ENCODE assay signal across 22 mouse cellular contexts in the genomic region with DNA sequence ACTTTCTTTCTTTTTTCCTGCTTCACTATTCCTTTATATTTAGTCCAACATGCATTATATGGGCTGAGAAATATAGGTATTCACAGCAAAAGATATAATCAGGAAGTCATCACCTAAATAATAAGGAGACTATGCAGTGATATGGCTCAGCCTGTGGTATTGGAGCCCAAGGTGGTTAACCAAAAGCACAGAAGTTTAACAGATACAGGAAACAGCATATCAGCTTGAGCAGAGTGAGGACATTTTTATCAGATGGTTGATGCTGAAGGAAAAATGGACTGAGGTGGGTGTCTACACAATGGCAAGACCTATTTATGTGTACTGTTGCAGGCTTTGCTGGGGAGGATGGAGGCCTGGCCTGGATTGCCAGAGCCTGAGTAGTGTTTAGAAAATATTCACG. TPM values are rescaled to one million over a fixed set of nuclear protein-coding genes. Genes with fewer than 3 reads are reported as not detected.
DNase-seq lines count a peak whose midpoint lies in the region; ATAC-seq and TF ChIP-seq lines count a peak whose summit lies in the region.
"Had no signal": no experiment of that assay in that cellular context is flagged by ENCODE, and none has a peak within 500 bp of the region (broad histone marks: within the 10 kb centered on the region; RNA-seq: fewer than 3 reads in every experiment).

No protein-coding gene starts in this region.

- 59% methylated on average over 1 of the region's 1 CpGs for WGBS in stomach, postnatal 0 days

- no peak overlapping the region for H3K4me3 ChIP-seq in MEL (ENCODE audit: control insufficient read depth in 1 of 2, insufficient read depth in 1 of 2, low read depth in 2 of 2, low read length in 2 of 2)
- no peak overlapping the region for H3K4me3 ChIP-seq in stomach, postnatal 0 days (ENCODE audit: low read depth, low read length)
- H3K4me3 ChIP-seq: embryonic facial prominence, embryonic 10.5 days; embryonic facial prominence, embryonic 12.5 days; forebrain, embryonic 13.5 days; forebrain, embryonic 15.5 days had no signal

- TF ChIP-seq CTCF in MEL (IDR thresholded peaks at IDR 0.05 in 2 of 3, conservative IDR thresholded peaks at IDR 0.05 in 1 of 3; ENCODE audit: control insufficient read depth in 1 of 3, insufficient read depth in 1 of 3, low read depth in 2 of 3, low read length in 3 of 3, poor library complexity in 1 of 3, severe bottlenecking in 1 of 3) = no peak
- TF ChIP-seq CTCF in stomach, postnatal 0 days (IDR thresholded peaks at IDR 0.05; ENCODE audit: low read depth) = no peak

- H3K79me2 ChIP-seq in MEL (ENCODE audit: control insufficient read depth, insufficient read depth, low read length, poor library complexity) = no peaks in the 10 kb centered on the region

- H3K4me1 ChIP-seq in MEL (ENCODE audit: control insufficient read depth in 1 of 2, insufficient read depth in 2 of 2, low read length in 2 of 2) = peaks cover 0 to 10% of the 10 kb centered on the region in 2 experiments; a peak in 2 of 4 replicates
- H3K4me1 ChIP-seq in stomach, postnatal 0 days (replicated peaks; ENCODE audit: control insufficient read depth, insufficient read depth) = no peaks in the 10 kb centered on the region
- H3K4me1 ChIP-seq: embryonic facial prominence, embryonic 10.5 days; embryonic facial prominence, embryonic 12.5 days; forebrain, embryonic 13.5 days; forebrain, embryonic 15.5 days had no signal

- peaks cover 0 to 2% of the 10 kb centered on the region in 2 experiments; a peak in 1 of 4 replicates for H3K36me3 ChIP-seq in MEL (ENCODE audit: control insufficient read depth in 1 of 2, insufficient read depth in 2 of 2, low read length in 2 of 2)
- no peaks in the 10 kb centered on the region for H3K36me3 ChIP-seq in stomach, postnatal 0 days (ENCODE audit: control insufficient read depth, insufficient read depth, low read length)
- H3K36me3 ChIP-seq: embryonic facial prominence, embryonic 10.5 days; embryonic facial prominence, embryonic 12.5 days; forebrain, embryonic 15.5 days; G1E had no signal

- H3K27ac ChIP-seq in MEL (ENCODE audit: control insufficient read depth, low read depth, low read length) = no peak overlapping the region
- no peak overlapping the region for H3K27ac ChIP-seq in stomach, postnatal 0 days (replicated peaks)
- H3K27ac ChIP-seq: embryonic facial prominence, embryonic 10.5 days; embryonic facial prominence, embryonic 12.5 days; forebrain, embryonic 13.5 days; forebrain, embryonic 15.5 days had no signal

- no peaks in the 10 kb centered on the region for H3K9me3 ChIP-seq in MEL (replicated peaks; ENCODE audit: insufficient read depth, low read length)
- H3K9me3 ChIP-seq in stomach, postnatal 0 days (ENCODE audit: control insufficient read depth, low read length) = no peaks in the 10 kb centered on the region
- H3K9me3 ChIP-seq: embryonic facial prominence, embryonic 10.5 days; embryonic facial prominence, embryonic 12.5 days; forebrain, embryonic 13.5 days; forebrain, embryonic 15.5 days; G1E had no signal

- DNase-seq in 416B (ENCODE audit: low read depth) = peak; percentile 78
- peak; percentile 25 for DNase-seq in MEL (ENCODE audit: low read depth, low spot score)
- no peak for DNase-seq in stomach, postnatal 0 days (ENCODE audit: low spot score)
- no peak for DNase-seq in spleen, postnatal 10 days (ENCODE audit: low spot score in 2 of 2)
- no peak for DNase-seq in embryo, embryonic 10 days (ENCODE audit: low spot score)
- DNase-seq: adrenal gland, adult 2 months; adrenal gland, postnatal 10 days; adrenal gland, postnatal 25 days; cerebellum, adult 11 months; cerebellum, adult 18-20 months; cerebellum, adult 9-10 months; cerebellum, postnatal 10 days; cerebellum, postnatal 25 days; forebrain, postnatal 0 days had no signal

- H3K27me3 ChIP-seq in MEL (ENCODE audit: control insufficient read depth in 1 of 2, insufficient read depth in 2 of 2, low read length in 2 of 2) = no peaks in the 10 kb centered on the region
- no peaks in the 10 kb centered on the region for H3K27me3 ChIP-seq in stomach, postnatal 0 days (ENCODE audit: control insufficient read depth, insufficient read depth, low read length)
- H3K27me3 ChIP-seq: CH12.LX; embryonic facial prominence, embryonic 12.5 days; forebrain, embryonic 13.5 days; forebrain, embryonic 15.5 days had no signal

- ATAC-seq in granulocyte monocyte progenitor cell, adult 5-6 weeks (replicated peaks; ENCODE audit: poor library complexity, severe bottlenecking) = peak; percentile 17; the same call in 1 of the 2 replicates
- no peak for ATAC-seq in stomach, postnatal 0 days (ENCODE audit: low FRiP score, low TSS enrichment)
- ATAC-seq: CD4-positive, CD25-positive, alpha-beta regulatory T cell, adult 4 months; forebrain, embryonic 13.5 days; forebrain, embryonic 15.5 days; forebrain, postnatal 0 days had no signal

- H3K4me2 ChIP-seq in stomach, postnatal 0 days (replicated peaks; ENCODE audit: low read depth) = no peak overlapping the region
- H3K4me2 ChIP-seq: embryonic facial prominence, embryonic 12.5 days; forebrain, embryonic 13.5 days; forebrain, embryonic 15.5 days had no signal

- peak in 1 of 2 experiments; percentile 7; a peak in 1 of 4 replicates for TF ChIP-seq EP300 in MEL (IDR thresholded peaks at IDR 0.05; ENCODE audit: low read depth in 1 of 2, low read length in 2 of 2)
- TF ChIP-seq EP300 in stomach, postnatal 0 days (optimal IDR thresholded peaks at IDR 0.05) = no peak

- H3K9ac ChIP-seq in MEL (ENCODE audit: control insufficient read depth, low read depth, low read length, poor library complexity, severe bottlenecking) = no peak overlapping the region
- H3K9ac ChIP-seq in stomach, postnatal 0 days (ENCODE audit: low read length) = no peak overlapping the region
- H3K9ac ChIP-seq: embryonic facial prominence, embryonic 12.5 days; forebrain, embryonic 13.5 days; forebrain, embryonic 15.5 days; forebrain, postnatal 0 days had no signal

- TF ChIP-seq RAD21 in MEL (IDR thresholded peaks at IDR 0.05; ENCODE audit: low read depth, low read length) = no peak

- TF ChIP-seq POLR2A in MEL (IDR thresholded peaks at IDR 0.05; ENCODE audit: control insufficient read depth in 1 of 2, insufficient read depth in 1 of 2, low read depth in 1 of 2, low read length in 2 of 2, poor library complexity in 1 of 2) = no peak

TF ChIP-seq in MEL, 35 proteins besides CTCF, POLR2A, EP300 and RAD21:
- TF ChIP-seq SIN3A (IDR thresholded peaks at IDR 0.05; ENCODE audit: low read length) (no peak), TCF12 (IDR thresholded peaks at IDR 0.05; ENCODE audit: low read depth, low read length) (0 out of 2 replicates have a peak, but pooled peaks have one; percentile 24), TBP (IDR thresholded peaks at IDR 0.05; ENCODE audit: low read depth, low read length) (no peak), RCOR1 (IDR thresholded peaks at IDR 0.05; ENCODE audit: low read depth, low read length) (peak; percentile 62), GATA1 (IDR thresholded peaks at IDR 0.05; ENCODE audit: low read depth, low read length) (peak; percentile 41; the same call in 1 of the 2 replicates), ZNF384 (IDR thresholded peaks at IDR 0.05; ENCODE audit: low read depth, low read length) (no peak), MYC (IDR thresholded peaks at IDR 0.05; ENCODE audit: low read depth, low read length) (no peak)

RNA-seq across cellular contexts. Expression of gene Mab21l2, which starts 58.4 kb away (rescaled TPM):
- 0.07 TPM in 1 of 2 replicates, not detected in the other for total RNA-seq in MEL (2012; rRNA removed)
- not detected for polyA plus RNA-seq in MEL (2012; ENCODE audit: insufficient read depth in 1 of 2, insufficient read length in 2 of 2, low read depth in 1 of 2, low replicate concordance in 2 of 2, missing spikeins in 1 of 2)
- total RNA-seq in granulocyte monocyte progenitor cell, adult 5-6 weeks (2014; fragmentation: Nextera tagmentation) = not detected in 2 replicates
- total RNA-seq in granulocyte monocyte progenitor cell, adult 5-6 weeks (2017) = not detected in 2 replicates
- polyA plus RNA-seq in stomach, postnatal 0 days (2015; fragmentation: Nextera tagmentation; extraction: Ambion mirVana) = 1.5 and 2.2 TPM in 2 replicates

Comparison
In these comparisons a context has a peak if more than half of its experiments do, and no peak if none do; other contexts are left out.
1. DNase-seq: peak in 416B (single experiment) and MEL (single experiment); none in stomach, postnatal 0 days (single experiment), spleen, postnatal 10 days (0 of 2) and embryo, embryonic 10 days (single experiment).